Mouse (Mus musculus): Measurements from ENCODE around the gene Gm43738.

DNA sequence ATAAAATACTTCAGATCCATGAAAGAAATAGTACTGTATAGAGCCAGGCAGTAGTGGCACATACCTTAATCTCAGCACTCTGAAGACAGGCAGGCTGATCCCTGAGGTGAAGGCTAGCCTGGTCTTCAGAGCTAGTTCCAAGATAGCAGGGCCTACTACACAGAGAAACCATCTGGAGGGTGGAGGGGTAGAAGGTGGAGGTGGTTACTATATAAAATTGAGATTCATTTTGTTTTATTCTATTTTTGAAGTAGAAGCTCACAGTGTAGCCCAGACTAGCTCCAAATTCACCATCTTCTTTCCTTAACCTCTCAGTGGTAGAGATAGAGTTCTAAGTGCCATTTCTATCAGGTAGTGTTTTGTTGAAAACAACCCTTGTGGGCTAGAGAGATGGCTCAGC is 33.6 kb downstream of the Gm43738 start:
- TF ChIP-seq CTCF (conservative IDR thresholded peaks at IDR 0.05; ENCODE audit: insufficient read depth, insufficient read length, low read depth, low read length) (no peak), POLR2A (IDR thresholded peaks at IDR 0.05; ENCODE audit: low read depth, low read length) (no peak)

Measured in kidney, adult 2 months (tissue).